Mouse (Mus musculus) kidney, postnatal 0 days (tissue): ENCODE results near the gene Il12b. TPM values are rescaled to one million over a fixed set of nuclear protein-coding genes. Genes with fewer than 3 reads are reported as not detected.
A peak's percentile ranks its signal among the peaks of the same experiment; 100 is the strongest.
"Not testable (repeated sequence)": the region's sequence is repeated elsewhere in the genome, so short reads cannot be mapped to it uniquely, and the experiment has no call there.

Experiments used
- ATAC-seq: fragments of 200-750 bp; cut with Nextera tagmentation; replicated peaks from 2 replicates; pipeline ENCODE4 v1.8.0; 2017; ENCODE audit warnings: low read depth, moderate number of reproducible peaks, moderate TSS enrichment, moderate library complexity; ENCODE audit not compliant: low FRiP score
- DNase-seq: peaks from one replicate; pipeline ENCODE4 v3.0.0-alpha.2; 2016; ENCODE audit warnings: low spot score
- H3K27ac ChIP-seq: fragments of 300-500 bp; sonication (generic); 2 replicates; pipeline ENCODE4 v1.5.1; 2014; ENCODE audit warnings: mild to moderate bottlenecking
- H3K27me3 ChIP-seq: fragments of 300-500 bp; sonication (generic); 2 replicates; pipeline ENCODE4 v1.6.1; 2014; ENCODE audit warnings: low read length, mixed read lengths; ENCODE audit not compliant: insufficient read depth
- H3K36me3 ChIP-seq: fragments of 300-500 bp; sonication (generic); 2 replicates; pipeline ENCODE4 v1.6.1; 2014; ENCODE audit warnings: low read length, mixed read lengths; ENCODE audit not compliant: insufficient read depth
- H3K4me1 ChIP-seq: fragments of 300-500 bp; sonication (generic); replicated peaks from 2 replicates; pipeline ENCODE4 v1.6.1; 2014; ENCODE audit warnings: antibody characterized with exemption, low read length, mixed read lengths; ENCODE audit not compliant: insufficient read depth
- H3K4me2 ChIP-seq: fragments of 300-500 bp; sonication (generic); 2 replicates; pipeline ENCODE4 v1.6.1; 2014; ENCODE audit warnings: mild to moderate bottlenecking, low read length, moderate library complexity, mixed read lengths
- H3K4me3 ChIP-seq: fragments of 300-500 bp; sonication (generic); replicated peaks from 2 replicates; pipeline ENCODE4 v1.5.1; 2014; ENCODE audit warnings: low read depth, low read length
- H3K9ac ChIP-seq: fragments of 300-500 bp; sonication (generic); 2 replicates; pipeline ENCODE4 v1.6.1; 2014; ENCODE audit warnings: low read depth, low read length
- H3K9me3 ChIP-seq: fragments of 300-500 bp; sonication (generic); replicated peaks from 2 replicates; pipeline ENCODE4 v1.6.1; 2016; ENCODE audit warnings: low read length, inconsistent platforms, mixed read lengths
- CTCF ChIP-seq: IDR thresholded peaks from 2 replicates; pipeline ENCODE4 v1.5.1; 2016; ENCODE audit warnings: antibody characterized with exemption, low read depth, mild to moderate bottlenecking, moderate library complexity
- WGBS: fragments of 180-500 bp; shearing (Covaris S2); extraction: QIAGEN DNeasy Blood & Tissue Kit; methylation state at CpG from one replicate; pipeline ENCODE4 v1.1.7; 2014; 5-methylcytosine and 5-hydroxymethylcytosine counted together
- polyA plus RNA-seq: library from polyadenylated mRNA; unstranded; fragments of >200 nt; fragmentation: Nextera tagmentation; extraction: Ambion mirVana; gene quantifications from 2 replicates; pipeline ENCODE4 v1.2.1, GENCODE M21; 2015

The Il12b gene
- polyA plus RNA-seq, 1 experiment from 2014 or later = 0.09 TPM

DNA sequence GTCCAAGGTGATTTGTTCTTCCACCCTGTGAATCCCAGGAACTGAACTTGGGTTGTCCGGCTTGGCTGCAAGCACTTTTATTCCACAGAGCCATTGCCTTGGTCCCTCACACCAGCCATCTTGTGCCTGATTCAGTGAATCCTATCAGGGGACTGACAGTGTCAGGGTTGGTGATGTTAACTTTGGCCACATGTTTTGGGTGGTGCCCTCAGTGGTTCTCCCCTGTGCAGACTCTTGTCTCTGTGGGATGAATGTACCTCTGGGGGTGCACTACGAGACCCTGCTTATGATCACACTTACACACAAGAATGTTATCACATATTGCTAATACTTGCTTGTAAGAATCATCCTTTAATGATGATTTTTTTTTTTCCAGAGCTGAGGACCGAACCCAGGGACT is 30.2 kb downstream of the Il12b start:
- 91% methylated on average over 3 of the region's 3 CpGs for WGBS
- Histone ChIP-seq H3K9me3 (no peaks in the 10 kb centered on the region), H3K4me3 (no peak overlapping the region), H3K4me1 (no peaks in the 10 kb centered on the region), H3K36me3 (no peaks in the 10 kb centered on the region), H3K4me2 (no peak overlapping the region), H3K27ac (no peak overlapping the region), H3K9ac (no peak overlapping the region), H3K27me3 (no peaks in the 10 kb centered on the region)
- ATAC-seq = no peak
- no peak for DNase-seq
- TF ChIP-seq CTCF = no peak

DNA sequence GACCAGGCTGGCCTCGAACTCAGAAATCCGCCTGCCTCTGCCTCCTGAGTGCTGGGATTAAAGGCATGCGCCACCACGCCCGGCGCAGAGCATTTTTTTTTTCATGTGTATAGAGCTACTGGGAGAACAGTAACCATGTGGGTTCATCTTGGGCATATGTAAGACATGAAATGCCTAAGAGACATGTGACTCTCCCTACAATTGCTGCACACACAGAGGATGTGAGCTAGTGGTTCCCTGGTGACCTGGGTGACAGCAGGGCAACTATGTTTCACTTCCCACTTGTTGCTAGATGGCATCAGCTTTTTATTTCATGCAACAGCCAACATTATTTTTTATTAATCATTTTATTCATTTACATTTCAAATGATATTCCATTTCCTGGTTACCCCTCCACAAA is 37.9 kb downstream of the Il12b start:
- Histone ChIP-seq H3K9me3 (no peaks in the 10 kb centered on the region), H3K27ac (no peak overlapping the region), H3K36me3 (no peaks in the 10 kb centered on the region), H3K4me3 (no peak overlapping the region), H3K4me1 (no peaks in the 10 kb centered on the region), H3K9ac (no peak overlapping the region), H3K4me2 (no peak overlapping the region), H3K27me3 (no peaks in the 10 kb centered on the region)
- WGBS = 95% methylated on average over 6 of the region's 6 CpGs
- no peak for ATAC-seq
- no peak for DNase-seq
- no peak for TF ChIP-seq CTCF

- H3K27ac ChIP-seq = no peak overlapping the region
- H3K9ac ChIP-seq = no peak overlapping the region
- no peaks in the 10 kb centered on the region for H3K27me3 ChIP-seq
- no peak overlapping the region for H3K4me3 ChIP-seq
- H3K4me2 ChIP-seq = no peak overlapping the region
- H3K9me3 ChIP-seq = no peaks in the 10 kb centered on the region
- DNase-seq (no peak), ATAC-seq (no peak)
- TF ChIP-seq CTCF = no peak
- H3K4me1 ChIP-seq = no peaks in the 10 kb centered on the region
- peaks cover 6% of the 10 kb centered on the region for H3K36me3 ChIP-seq
Measured at GRCm38 (mm10) chr11:44451046-44451445, 51.2 kb downstream of the Il12b start.

DNA sequence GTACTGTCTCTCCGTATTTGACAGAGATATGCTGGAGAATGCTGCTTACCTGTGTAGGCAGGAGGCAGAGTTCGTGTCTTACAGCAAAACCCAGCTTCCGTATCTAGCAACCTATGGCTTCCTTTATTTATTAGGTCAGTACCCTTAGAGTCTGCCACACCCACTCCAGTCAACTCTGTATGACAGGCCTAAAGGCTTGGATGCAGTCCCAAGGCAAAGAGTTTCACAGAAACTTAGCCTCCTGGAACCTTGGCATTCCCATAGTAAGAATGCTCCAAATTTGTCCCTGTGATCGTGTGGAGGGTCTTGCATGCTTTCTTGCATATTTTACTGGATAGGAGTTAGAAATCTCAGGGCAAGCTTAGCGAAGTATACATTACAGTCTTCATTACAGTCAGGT is 52.2 kb downstream of the Il12b start:
- not testable (repeated sequence) for H3K4me1 ChIP-seq, H3K27ac ChIP-seq, H3K9ac ChIP-seq, H3K4me2 ChIP-seq, H3K27me3 ChIP-seq, DNase-seq, H3K4me3 ChIP-seq, ATAC-seq, H3K9me3 ChIP-seq
- H3K36me3 ChIP-seq = peaks cover 11% of the 10 kb centered on the region
- WGBS = 95% methylated on average over 5 of the region's 5 CpGs

GRCm38 (mm10) chr11:44453423-44453822 is 53.6 kb downstream of the Il12b start:
- no peaks in the 10 kb centered on the region for H3K27me3 ChIP-seq
- WGBS = 56% methylated on average over 2 of the region's 2 CpGs
- no peak overlapping the region for H3K4me3 ChIP-seq
- no peak overlapping the region for H3K4me2 ChIP-seq
- no peak overlapping the region for H3K9ac ChIP-seq
- H3K36me3 ChIP-seq = peaks cover 18% of the 10 kb centered on the region
- H3K4me1 ChIP-seq = no peaks in the 10 kb centered on the region
- H3K27ac ChIP-seq = no peak overlapping the region
- ATAC-seq (peak; percentile 61), DNase-seq (peak; percentile 72)
- no peaks in the 10 kb centered on the region for H3K9me3 ChIP-seq
- TF ChIP-seq CTCF = peak; percentile 93

GRCm38 (mm10) chr11:44461493-44461892 is 61.6 kb downstream of the Il12b start:
- H3K9me3 ChIP-seq = no peaks in the 10 kb centered on the region
- peaks cover 10% of the 10 kb centered on the region; the same call in 1 of the 2 replicates for H3K36me3 ChIP-seq
- H3K27me3 ChIP-seq = no peaks in the 10 kb centered on the region
- no peak overlapping the region for H3K9ac ChIP-seq
- WGBS = 65% methylated on average over 6 of the region's 6 CpGs
- ATAC-seq (no peak), DNase-seq (no peak)
- no peaks in the 10 kb centered on the region for H3K4me1 ChIP-seq
- no peak for TF ChIP-seq CTCF
- H3K27ac ChIP-seq = no peak overlapping the region
- H3K4me3 ChIP-seq = no peak overlapping the region
- H3K4me2 ChIP-seq = no peak overlapping the region

Other genes starting within 250 kb of the Il12b start
- gene Ublcp1, start 70.4 kb downstream of the Il12b start, polyA plus RNA-seq = 71.6 and 74.9 TPM in 2 replicates
- gene Rnf145, start 118.9 kb downstream of the Il12b start, polyA plus RNA-seq = 51.8 and 61.4 TPM in 2 replicates
- 18.5 and 19.6 TPM in 2 replicates for gene Ebf1, start 217.3 kb downstream of the Il12b start, polyA plus RNA-seq